Mouse (Mus musculus): ENCODE results near the gene Smok2b. TPM values are rescaled to one million over a fixed set of nuclear protein-coding genes. Genes with fewer than 3 reads are reported as not detected.
"Not testable (repeated sequence)": the region's sequence is repeated elsewhere in the genome, so short reads cannot be mapped to it uniquely, and the experiment has no call there.

Smok2b gene
- polyA plus RNA-seq, 1 experiment from 2014 or later = not detected

DNA sequence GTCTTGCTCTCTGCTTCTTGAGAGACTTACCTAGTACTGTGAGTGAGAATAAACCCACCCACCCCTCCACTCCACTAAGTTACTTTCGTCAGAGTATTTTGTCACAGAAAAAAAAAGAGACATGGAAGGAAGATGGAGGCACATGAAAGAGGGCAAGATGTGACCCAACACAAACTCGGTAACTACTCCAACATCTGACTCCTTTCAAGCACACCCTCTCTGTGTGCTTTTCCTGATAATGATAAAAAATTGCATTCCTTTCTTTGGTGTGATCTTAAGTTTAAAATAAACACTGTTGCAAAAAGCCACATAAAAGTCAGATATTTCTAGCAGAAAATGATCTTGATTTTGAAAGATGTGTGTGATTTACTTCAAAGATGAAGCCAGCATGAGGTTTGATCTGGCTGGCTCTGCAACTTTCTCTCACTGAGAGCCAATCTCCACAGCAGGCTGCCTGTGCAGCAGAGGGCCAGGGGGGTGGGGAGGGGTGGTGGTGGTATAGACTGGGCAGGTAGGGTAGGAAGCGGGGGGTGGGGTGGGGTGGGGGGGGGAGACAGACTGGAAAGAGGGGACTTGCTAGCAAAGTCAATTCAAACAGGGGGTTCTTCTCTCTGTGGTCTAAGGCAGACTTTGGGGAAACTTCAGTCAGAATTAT is 27.5 kb upstream of the Smok2b start:
- H3K4me3 ChIP-seq; H3K9ac ChIP-seq; ATAC-seq; H3K27ac ChIP-seq; H3K4me1 ChIP-seq; H3K4me2 ChIP-seq; H3K27me3 ChIP-seq (replicated peaks); H3K36me3 ChIP-seq: not testable (repeated sequence)
- H3K9me3 ChIP-seq (replicated peaks) = peaks cover 46% of the 10 kb centered on the region
- 48% methylated on average over 2 of the region's 3 CpGs for WGBS (ENCODE audit: insufficient replicate concordance)

DNA sequence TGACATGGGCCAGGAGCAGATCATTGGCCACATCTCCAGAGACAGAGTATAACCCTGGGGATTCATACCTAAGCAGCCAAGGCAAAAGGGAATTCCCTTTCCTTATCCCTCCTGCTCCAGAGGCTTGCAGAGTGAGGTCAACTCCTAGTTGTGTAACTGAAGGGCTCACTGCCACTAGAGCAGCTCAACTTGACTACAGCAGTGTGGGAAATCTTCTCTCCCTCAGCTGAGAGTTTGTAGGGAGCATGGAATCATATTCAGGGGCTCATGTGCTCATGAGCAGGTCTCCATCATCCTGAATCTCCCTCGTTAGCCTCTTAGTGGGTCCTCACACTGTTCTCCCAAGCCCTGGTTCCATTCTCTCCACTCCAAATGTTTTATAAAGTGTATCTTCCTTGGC is 24.8 kb upstream of the Smok2b start:
- H3K9me3 ChIP-seq (replicated peaks) = peaks cover 45% of the 10 kb centered on the region
- WGBS (ENCODE audit: insufficient replicate concordance) = 52% methylated on average over 1 of the region's 1 CpGs
- H3K4me2 ChIP-seq; ATAC-seq; H3K27ac ChIP-seq; H3K36me3 ChIP-seq; H3K4me1 ChIP-seq; H3K27me3 ChIP-seq (replicated peaks); H3K9ac ChIP-seq; H3K4me3 ChIP-seq: not testable (repeated sequence)

DNA sequence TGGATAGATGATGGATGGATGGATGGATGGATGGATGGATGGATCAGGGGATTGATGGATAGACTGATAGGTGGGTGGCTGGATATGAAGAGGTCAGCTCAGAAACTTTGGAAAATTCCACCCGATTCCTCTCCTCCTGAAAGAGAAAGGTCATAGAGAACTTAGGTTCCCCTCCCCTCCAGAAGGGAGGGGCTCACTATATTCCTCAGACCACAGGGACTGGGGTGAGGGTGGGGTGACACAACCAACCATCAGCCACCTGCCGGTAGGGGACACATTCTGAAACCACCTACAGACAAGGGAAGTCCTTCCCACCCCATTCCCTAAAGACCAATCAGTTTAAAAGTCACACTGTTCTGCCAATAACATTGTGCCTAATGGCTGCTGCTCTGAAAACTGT is 23.6 kb upstream of the Smok2b start:
- Histone ChIP-seq H3K27me3 (replicated peaks) (no peaks in the 10 kb centered on the region), H3K4me1 (no peaks in the 10 kb centered on the region), H3K9ac (no peak overlapping the region), H3K27ac (no peak overlapping the region), H3K9me3 (replicated peaks) (peaks cover 37% of the 10 kb centered on the region), H3K4me3 (no peak overlapping the region), H3K4me2 (no peak overlapping the region), H3K36me3 (no peaks in the 10 kb centered on the region)
- WGBS (ENCODE audit: insufficient replicate concordance) = 56% methylated on average over 2 of the region's 2 CpGs
- peak; percentile 40; the same call in 1 of the 2 replicates for ATAC-seq

DNA sequence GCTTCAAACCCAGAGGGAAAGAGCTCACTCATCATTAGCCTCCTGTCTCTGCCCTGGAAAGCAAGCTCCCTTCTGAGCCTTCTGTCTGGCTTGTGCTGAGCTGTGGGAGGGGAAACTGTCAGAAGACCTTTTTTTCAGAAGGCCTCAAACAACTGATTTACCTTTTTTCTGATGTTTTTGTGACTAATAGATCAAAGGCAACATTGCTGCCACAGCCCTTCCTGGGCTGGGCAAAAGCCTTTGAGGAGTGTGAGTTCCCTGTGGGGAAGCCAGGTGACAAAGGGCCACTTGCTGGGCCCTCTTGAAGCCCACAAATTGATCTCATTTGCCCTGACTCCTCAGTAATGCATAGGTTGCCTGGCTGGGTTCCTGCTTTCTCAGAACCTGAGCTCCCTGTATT is 21.6 kb upstream of the Smok2b start:
- ATAC-seq; H3K36me3 ChIP-seq; H3K4me3 ChIP-seq; H3K4me1 ChIP-seq; H3K27me3 ChIP-seq (replicated peaks); H3K27ac ChIP-seq; H3K4me2 ChIP-seq; H3K9ac ChIP-seq: not testable (repeated sequence)
- H3K9me3 ChIP-seq (replicated peaks) = peaks cover 53% of the 10 kb centered on the region

DNA sequence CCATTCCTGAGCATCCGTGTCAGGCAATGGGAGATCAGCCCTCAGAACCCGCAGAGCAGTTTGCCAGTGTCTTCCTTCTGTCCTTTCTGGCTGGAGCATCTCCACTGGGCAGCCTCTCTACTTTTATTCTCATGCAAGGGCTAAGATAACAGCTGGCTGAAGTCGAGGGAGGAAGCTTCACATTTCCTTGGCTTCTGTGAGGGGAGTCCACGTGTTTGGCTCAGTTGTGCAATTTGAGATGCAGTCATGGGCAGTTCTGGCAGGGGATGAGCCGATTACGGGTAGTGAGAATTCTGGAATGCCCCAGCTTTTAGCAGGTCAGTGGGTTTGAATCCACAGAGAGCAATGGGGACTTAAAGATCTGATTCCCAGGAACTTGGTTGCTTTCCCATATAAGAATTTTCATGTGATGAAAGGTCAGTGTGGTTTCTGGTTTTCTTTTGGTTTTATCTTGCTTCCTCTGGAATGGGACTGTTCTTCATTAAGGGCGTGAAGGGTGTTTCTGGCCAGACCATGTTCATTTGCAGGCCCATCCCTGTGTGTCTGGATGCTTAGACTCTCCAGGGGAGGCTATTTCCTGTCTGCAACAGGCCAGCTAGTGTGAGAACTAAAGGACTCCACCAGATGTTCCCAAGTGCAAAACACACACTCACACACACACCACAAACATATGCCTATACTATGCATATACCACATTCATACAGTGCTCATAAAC is 17.8 kb upstream of the Smok2b start:
- peaks cover 73% of the 10 kb centered on the region for H3K9me3 ChIP-seq (replicated peaks)
- H3K4me3 ChIP-seq = no peak overlapping the region
- 52% methylated on average over 7 of the region's 7 CpGs for WGBS (ENCODE audit: insufficient replicate concordance)
- H3K4me1 ChIP-seq = no peaks in the 10 kb centered on the region
- H3K4me2 ChIP-seq = no peak overlapping the region
- no peak overlapping the region for H3K9ac ChIP-seq
- no peak overlapping the region for H3K27ac ChIP-seq
- ATAC-seq = no peak
- H3K36me3 ChIP-seq = no peaks in the 10 kb centered on the region
- no peaks in the 10 kb centered on the region for H3K27me3 ChIP-seq (replicated peaks)

DNA sequence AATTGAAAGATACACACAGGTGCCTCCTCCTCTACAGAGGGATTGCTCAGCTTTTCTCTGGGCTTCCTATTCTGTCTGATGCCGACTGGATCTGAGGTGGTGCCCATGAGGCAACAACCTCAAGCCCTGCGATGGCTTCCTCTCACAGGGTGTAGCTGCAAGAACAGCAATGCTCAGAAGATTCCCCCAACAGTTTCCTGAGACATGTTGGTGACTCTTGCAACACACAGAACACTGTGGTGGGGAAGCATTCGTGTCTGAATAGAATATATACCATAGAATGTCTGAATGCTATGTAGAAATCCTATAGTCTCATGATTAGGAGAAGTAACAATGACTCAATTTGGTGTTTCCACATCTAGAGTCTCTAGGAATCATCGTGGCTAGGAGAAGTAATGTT is 15.9 kb upstream of the Smok2b start:
- ATAC-seq = no peak
- no peak overlapping the region for H3K9ac ChIP-seq
- H3K4me2 ChIP-seq = no peak overlapping the region
- no peak overlapping the region for H3K27ac ChIP-seq
- H3K9me3 ChIP-seq (replicated peaks) = peaks cover 82% of the 10 kb centered on the region
- H3K4me1 ChIP-seq = no peaks in the 10 kb centered on the region
- 45% methylated on average over 4 of the region's 4 CpGs for WGBS (ENCODE audit: insufficient replicate concordance)
- H3K27me3 ChIP-seq (replicated peaks) = no peaks in the 10 kb centered on the region
- H3K36me3 ChIP-seq = no peaks in the 10 kb centered on the region
- H3K4me3 ChIP-seq = no peak overlapping the region

DNA sequence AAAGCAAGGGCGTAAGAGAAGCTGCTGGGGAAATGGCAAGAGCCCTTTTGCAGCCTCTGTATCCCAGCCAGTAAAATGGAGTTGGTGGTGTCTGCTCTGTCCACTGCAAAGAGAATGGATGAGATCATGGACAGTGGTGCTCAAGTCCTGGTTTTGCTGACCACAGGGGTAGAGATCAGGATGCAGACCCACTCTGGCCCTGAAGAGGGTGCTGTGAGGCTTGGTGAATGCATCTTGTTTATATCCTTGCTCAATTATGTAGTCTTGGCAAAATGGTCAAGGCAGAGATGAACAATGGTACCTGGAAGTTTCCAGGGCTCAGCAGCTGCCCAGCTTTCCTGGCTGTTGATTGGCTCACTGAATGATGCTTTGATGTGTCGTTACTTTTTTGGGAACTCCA is 14.5 kb upstream of the Smok2b start:
- peaks cover 91% of the 10 kb centered on the region for H3K9me3 ChIP-seq (replicated peaks)
- H3K9ac ChIP-seq = no peak overlapping the region
- no peaks in the 10 kb centered on the region for H3K27me3 ChIP-seq (replicated peaks)
- no peak overlapping the region for H3K4me2 ChIP-seq
- no peaks in the 10 kb centered on the region for H3K36me3 ChIP-seq
- H3K4me1 ChIP-seq = no peaks in the 10 kb centered on the region
- 67% methylated on average over 2 of the region's 2 CpGs for WGBS (ENCODE audit: insufficient replicate concordance)
- no peak for ATAC-seq
- H3K27ac ChIP-seq = no peak overlapping the region
- H3K4me3 ChIP-seq = no peak overlapping the region

DNA sequence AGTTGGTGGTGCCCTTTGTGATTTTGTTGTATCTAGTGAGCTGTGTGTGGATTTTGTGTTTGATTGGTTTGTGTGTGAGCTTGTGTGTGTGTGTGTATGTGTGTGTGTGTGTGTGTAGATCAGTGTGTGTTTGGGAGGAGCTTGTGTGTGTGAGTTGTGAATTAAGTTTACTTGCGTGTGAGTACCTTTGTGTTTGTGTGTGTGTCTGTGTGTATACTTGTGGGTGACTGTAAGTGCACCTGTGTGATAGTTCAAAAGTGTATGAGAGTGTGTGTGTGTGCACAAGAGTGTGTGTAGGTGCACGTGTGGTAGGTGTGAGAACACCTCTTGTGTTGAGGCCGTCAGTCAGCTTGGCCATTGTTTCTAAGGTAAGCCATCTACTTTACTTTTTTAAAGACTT is 9.2 kb upstream of the Smok2b start, which contains the start of gene Smok2a:
Gene Smok2a, plus strand, starts transcription at position 301 of the 400 bp plus-strand sequence.
- H3K36me3 ChIP-seq = no peaks in the 10 kb centered on the region
- no peak within 1 kb of the TSS for H3K4me2 ChIP-seq
- H3K9ac ChIP-seq = no peak within 1 kb of the TSS
- H3K4me1 ChIP-seq = no peaks in the 10 kb centered on the region
- ATAC-seq = no peak
- H3K9me3 ChIP-seq (replicated peaks) = peaks cover 84% of the 10 kb centered on the region
- no peaks in the 10 kb centered on the region for H3K27me3 ChIP-seq (replicated peaks)
- no peak within 1 kb of the TSS for H3K27ac ChIP-seq
- 65% methylated on average over 3 of the region's 3 CpGs for WGBS (ENCODE audit: insufficient replicate concordance)
- H3K4me3 ChIP-seq = no peak within 1 kb of the TSS

DNA sequence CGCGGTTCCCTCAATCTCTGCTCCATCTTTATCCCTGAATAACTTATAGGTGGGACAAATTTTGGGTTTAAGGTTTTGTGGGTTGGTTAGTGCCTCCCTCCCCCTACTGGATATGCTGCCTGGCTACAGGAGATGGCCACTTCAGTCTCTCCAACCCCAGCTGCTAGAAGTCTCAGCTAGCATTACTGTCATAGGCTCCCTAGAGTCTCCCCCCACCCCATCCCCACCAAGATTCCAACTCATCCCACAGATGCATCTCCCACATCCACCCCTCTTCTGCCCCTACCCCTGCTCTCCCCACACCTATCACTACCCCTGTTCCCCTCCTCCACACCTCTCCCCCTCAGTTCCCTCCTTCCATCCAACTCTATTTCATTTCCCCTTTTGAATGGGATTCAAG is 8.1 kb upstream of the Smok2b start:
- WGBS (ENCODE audit: insufficient replicate concordance) = 73% methylated on average over 2 of the region's 2 CpGs
- H3K27me3 ChIP-seq (replicated peaks); ATAC-seq; H3K4me3 ChIP-seq; H3K9ac ChIP-seq; H3K4me2 ChIP-seq; H3K27ac ChIP-seq; H3K36me3 ChIP-seq; H3K4me1 ChIP-seq: not testable (repeated sequence)
- H3K9me3 ChIP-seq (replicated peaks) = peaks cover 83% of the 10 kb centered on the region

DNA sequence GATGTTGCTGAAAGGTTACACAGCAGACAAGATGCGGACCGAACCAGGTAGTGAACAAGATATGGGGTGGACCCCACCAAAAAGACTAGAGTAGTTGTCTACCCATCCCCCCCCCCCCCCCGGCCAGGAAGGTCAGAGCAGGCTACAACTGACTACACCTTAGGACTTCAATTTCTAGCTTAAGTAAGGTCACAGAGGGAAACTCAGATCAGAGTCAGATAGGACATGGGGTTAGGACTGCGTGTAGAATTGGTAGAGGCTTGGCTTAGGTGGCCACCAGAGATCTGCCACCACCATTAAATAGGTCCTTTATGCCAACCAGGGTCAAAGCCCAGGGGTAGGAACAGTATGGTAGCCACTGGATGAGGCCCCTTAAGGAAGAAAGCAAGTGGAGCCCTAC is 9.4 kb downstream of the Smok2b start:
- not testable (repeated sequence) for H3K4me3 ChIP-seq; H3K36me3 ChIP-seq; H3K27ac ChIP-seq; H3K9ac ChIP-seq; H3K27me3 ChIP-seq (replicated peaks); H3K4me1 ChIP-seq; H3K4me2 ChIP-seq
- H3K9me3 ChIP-seq (replicated peaks) = peaks cover 54% of the 10 kb centered on the region
- 66% methylated on average over 4 of the region's 4 CpGs for WGBS (ENCODE audit: insufficient replicate concordance)
- ATAC-seq = 0 out of 2 replicates have a peak, but pooled peaks have one; percentile 8

DNA sequence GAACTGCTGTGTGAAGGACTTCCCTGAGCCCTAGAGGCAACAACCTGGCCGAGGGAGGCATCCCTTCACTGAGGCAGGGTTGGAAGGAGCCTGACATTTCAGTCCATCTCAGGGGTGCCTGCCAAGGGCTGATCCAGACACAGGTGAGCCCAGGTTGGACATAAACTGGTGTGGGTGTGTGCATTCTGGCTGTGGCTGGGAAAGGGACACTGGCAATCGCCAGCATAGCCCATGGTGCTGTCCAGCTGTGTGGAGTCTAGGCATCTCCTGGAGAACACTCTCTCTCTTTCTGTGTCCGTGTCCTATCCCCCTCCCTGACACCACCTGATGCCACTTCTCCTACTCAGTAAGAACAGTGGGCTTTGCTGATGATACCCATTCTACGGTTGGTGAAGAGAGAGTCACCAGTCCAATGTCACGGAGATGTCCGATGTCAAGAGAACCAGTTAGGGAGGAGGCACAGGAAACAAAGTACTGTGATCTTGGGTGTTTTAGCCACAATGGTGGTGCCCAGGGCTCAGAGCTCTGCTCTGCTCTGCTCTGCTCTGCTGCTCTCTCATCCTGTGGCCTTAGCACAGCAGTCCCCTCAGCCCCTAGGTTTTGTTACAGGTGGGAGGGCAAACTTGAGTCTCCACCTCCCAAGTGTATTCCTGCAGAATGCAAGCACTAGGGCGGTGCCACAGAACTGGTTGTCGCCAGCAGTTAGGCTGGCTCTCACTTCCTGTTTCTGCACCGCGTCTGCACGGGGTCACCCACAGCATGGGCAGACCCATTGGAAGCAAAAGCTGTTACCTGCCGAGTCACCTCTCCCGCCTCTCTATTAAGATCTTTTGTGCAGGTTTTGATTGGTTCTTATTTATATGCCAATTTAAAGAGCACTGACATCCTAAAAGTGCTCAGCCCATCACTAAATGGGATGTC is 11.0 kb downstream of the Smok2b start:
- ATAC-seq = peak; percentile 38; the same call in 1 of the 2 replicates
- H3K9ac ChIP-seq; H3K27ac ChIP-seq; H3K27me3 ChIP-seq (replicated peaks); H3K4me3 ChIP-seq; H3K4me1 ChIP-seq; H3K4me2 ChIP-seq; H3K36me3 ChIP-seq: not testable (repeated sequence)
- WGBS (ENCODE audit: insufficient replicate concordance) = 68% methylated on average over 7 of the region's 13 CpGs
- peaks cover 40% of the 10 kb centered on the region for H3K9me3 ChIP-seq (replicated peaks)

DNA sequence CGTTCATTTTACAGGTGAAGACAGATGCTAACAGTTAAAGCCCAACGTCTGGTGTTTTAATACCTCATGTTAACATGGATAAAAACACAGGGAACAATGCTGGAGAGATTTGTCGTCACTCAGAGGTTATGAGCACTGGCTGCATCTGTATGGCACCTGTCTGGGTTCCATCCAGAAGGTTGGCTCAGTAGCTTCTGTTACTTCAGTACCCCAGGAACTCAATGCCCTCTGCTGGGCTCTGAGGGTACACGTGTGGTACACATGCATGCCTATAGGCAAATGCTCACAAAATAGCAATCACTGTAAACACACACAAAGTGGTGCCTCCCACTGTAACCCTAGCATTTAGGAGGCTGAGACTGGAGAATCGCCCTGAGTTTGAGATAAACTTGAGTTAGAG is 24.7 kb downstream of the Smok2b start:
- H3K9ac ChIP-seq; H3K27me3 ChIP-seq (replicated peaks); H3K4me3 ChIP-seq; H3K4me2 ChIP-seq; H3K36me3 ChIP-seq; H3K27ac ChIP-seq; H3K4me1 ChIP-seq; ATAC-seq: not testable (repeated sequence)
- WGBS (ENCODE audit: insufficient replicate concordance) = 45% methylated on average over 1 of the region's 5 CpGs
- H3K9me3 ChIP-seq (replicated peaks) = peaks cover 12% of the 10 kb centered on the region
